Mouse (Mus musculus): ENCODE measurements at regions not wholly inside any gene's neighbourhood (a gene's known extent, or its start where the extent isn't known, plus 50 kb on each side); places are given as distances from the start of the nearest gene placed in this dataset.
"Not testable (repeated sequence)": the region's sequence is repeated elsewhere in the genome, so short reads cannot be mapped to it uniquely, and the experiment has no call there.

- Histone ChIP-seq H3K27ac (no peak overlapping the region), H3K36me3 (replicated peaks; ENCODE audit: control insufficient read depth, insufficient read depth) (no peaks in the 10 kb centered on the region), H3K27me3 (ENCODE audit: control insufficient read depth, insufficient read depth, low read length) (no peaks in the 10 kb centered on the region), H3K4me1 (replicated peaks; ENCODE audit: control insufficient read depth, insufficient read depth, low read length) (no peaks in the 10 kb centered on the region), H3K4me3 (replicated peaks; ENCODE audit: low read length) (no peak overlapping the region), H3K9me3 (ENCODE audit: control insufficient read depth, low read length) (no peaks in the 10 kb centered on the region), H3K9ac (no peak overlapping the region), H3K4me2 (replicated peaks) (no peak overlapping the region)
- no peak for ATAC-seq (ENCODE audit: low FRiP score)
- no peak for DNase-seq (ENCODE audit: low spot score)
Measured at GRCm38 (mm10) chr10:46100837-46101236, 523.2 kb downstream of the Hace1 start.

DNA sequence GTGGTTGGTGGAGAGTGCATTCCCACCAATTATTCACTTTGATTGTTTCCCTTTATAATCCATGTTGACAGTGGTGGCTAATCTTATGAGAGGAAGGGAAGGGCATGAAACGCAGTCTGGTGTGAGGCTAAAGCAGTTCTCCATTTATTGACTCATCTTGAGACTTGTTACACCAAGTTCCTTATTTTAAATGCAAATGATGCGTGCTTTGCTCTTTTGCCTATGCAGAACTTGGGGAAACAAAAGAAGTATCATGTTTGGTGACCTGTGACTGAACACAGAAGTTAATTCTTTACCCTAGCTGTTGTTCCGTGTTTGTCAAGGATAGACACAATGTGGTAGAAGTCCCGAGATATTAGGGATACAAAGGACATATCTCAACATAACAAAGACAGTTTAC, 531.2 kb downstream of the Hace1 start:
- no peaks in the 10 kb centered on the region for H3K4me1 ChIP-seq (replicated peaks; ENCODE audit: control insufficient read depth, insufficient read depth, low read length)
- H3K36me3 ChIP-seq (replicated peaks; ENCODE audit: control insufficient read depth, insufficient read depth): no peaks in the 10 kb centered on the region

GRCm38 (mm10) chr10:46114631-46115130, 537.1 kb downstream of the Hace1 start:
- ATAC-seq (ENCODE audit: low FRiP score): no peak
- WGBS: 92% methylated on average over 5 of the region's 5 CpGs
- H3K9ac ChIP-seq: no peak overlapping the region
- no peaks in the 10 kb centered on the region for H3K27me3 ChIP-seq (ENCODE audit: control insufficient read depth, insufficient read depth, low read length)
- no peaks in the 10 kb centered on the region for H3K9me3 ChIP-seq (ENCODE audit: control insufficient read depth, low read length)
- H3K4me3 ChIP-seq (replicated peaks; ENCODE audit: low read length): no peak overlapping the region
- no peak for DNase-seq (ENCODE audit: low spot score)
- H3K36me3 ChIP-seq (replicated peaks; ENCODE audit: control insufficient read depth, insufficient read depth): no peaks in the 10 kb centered on the region
- no peak overlapping the region for H3K27ac ChIP-seq
- no peak overlapping the region for H3K4me2 ChIP-seq (replicated peaks)
- H3K4me1 ChIP-seq (replicated peaks; ENCODE audit: control insufficient read depth, insufficient read depth, low read length): no peaks in the 10 kb centered on the region

More for the DNA sequence above, 531.2 kb downstream of the Hace1 start:
- no peak overlapping the region for H3K27ac ChIP-seq
- 45% methylated on average over 4 of the region's 4 CpGs for WGBS
- DNase-seq (ENCODE audit: low spot score) (no peak), ATAC-seq (ENCODE audit: low FRiP score) (no peak)
- H3K27me3 ChIP-seq (ENCODE audit: control insufficient read depth, insufficient read depth, low read length): no peaks in the 10 kb centered on the region
- no peaks in the 10 kb centered on the region for H3K9me3 ChIP-seq (ENCODE audit: control insufficient read depth, low read length)
- H3K4me2 ChIP-seq (replicated peaks): no peak overlapping the region
- no peak overlapping the region for H3K4me3 ChIP-seq (replicated peaks; ENCODE audit: low read length)
- H3K9ac ChIP-seq: no peak overlapping the region

GRCm38 (mm10) chr10:46122409-46122808, 544.8 kb downstream of the Hace1 start:
- H3K27ac ChIP-seq; H3K27me3 ChIP-seq (ENCODE audit: control insufficient read depth, insufficient read depth, low read length); DNase-seq (ENCODE audit: low spot score); H3K36me3 ChIP-seq (replicated peaks; ENCODE audit: control insufficient read depth, insufficient read depth); H3K9me3 ChIP-seq (ENCODE audit: control insufficient read depth, low read length); H3K4me2 ChIP-seq (replicated peaks); H3K4me1 ChIP-seq (replicated peaks; ENCODE audit: control insufficient read depth, insufficient read depth, low read length); H3K4me3 ChIP-seq (replicated peaks; ENCODE audit: low read length); H3K9ac ChIP-seq; ATAC-seq (ENCODE audit: low FRiP score): not testable (repeated sequence)
- 90% methylated on average over 2 of the region's 2 CpGs for WGBS

DNA sequence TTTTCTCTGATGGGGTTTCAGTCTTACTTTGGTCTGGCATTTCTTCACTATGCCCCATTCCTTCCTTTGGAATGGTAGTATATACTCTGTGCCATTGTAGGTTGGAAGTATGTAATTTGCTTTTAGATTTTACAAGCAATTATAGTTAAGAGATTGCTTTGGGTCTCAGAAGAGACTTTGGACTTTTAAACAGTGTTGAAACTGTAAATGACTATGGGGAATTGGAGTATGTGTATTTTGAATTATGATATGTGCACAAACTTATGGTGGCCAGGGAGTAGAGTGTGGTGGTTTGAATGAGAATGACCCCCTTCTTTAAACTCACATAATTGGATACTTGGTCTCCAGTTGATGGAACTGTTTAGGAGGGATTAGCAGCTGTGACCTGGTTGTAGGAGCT, 546.2 kb downstream of the Hace1 start:
- H3K27me3 ChIP-seq (ENCODE audit: control insufficient read depth, insufficient read depth, low read length): no peaks in the 10 kb centered on the region
- DNase-seq (ENCODE audit: low spot score): no peak
- ATAC-seq (ENCODE audit: low FRiP score): no peak
- no peak overlapping the region for H3K27ac ChIP-seq
- no peak overlapping the region for H3K4me3 ChIP-seq (replicated peaks; ENCODE audit: low read length)
- H3K4me1 ChIP-seq (replicated peaks; ENCODE audit: control insufficient read depth, insufficient read depth, low read length): no peaks in the 10 kb centered on the region
- no peaks in the 10 kb centered on the region for H3K36me3 ChIP-seq (replicated peaks; ENCODE audit: control insufficient read depth, insufficient read depth)
- H3K4me2 ChIP-seq (replicated peaks): no peak overlapping the region
- no peaks in the 10 kb centered on the region for H3K9me3 ChIP-seq (ENCODE audit: control insufficient read depth, low read length)
- H3K9ac ChIP-seq: no peak overlapping the region

DNA sequence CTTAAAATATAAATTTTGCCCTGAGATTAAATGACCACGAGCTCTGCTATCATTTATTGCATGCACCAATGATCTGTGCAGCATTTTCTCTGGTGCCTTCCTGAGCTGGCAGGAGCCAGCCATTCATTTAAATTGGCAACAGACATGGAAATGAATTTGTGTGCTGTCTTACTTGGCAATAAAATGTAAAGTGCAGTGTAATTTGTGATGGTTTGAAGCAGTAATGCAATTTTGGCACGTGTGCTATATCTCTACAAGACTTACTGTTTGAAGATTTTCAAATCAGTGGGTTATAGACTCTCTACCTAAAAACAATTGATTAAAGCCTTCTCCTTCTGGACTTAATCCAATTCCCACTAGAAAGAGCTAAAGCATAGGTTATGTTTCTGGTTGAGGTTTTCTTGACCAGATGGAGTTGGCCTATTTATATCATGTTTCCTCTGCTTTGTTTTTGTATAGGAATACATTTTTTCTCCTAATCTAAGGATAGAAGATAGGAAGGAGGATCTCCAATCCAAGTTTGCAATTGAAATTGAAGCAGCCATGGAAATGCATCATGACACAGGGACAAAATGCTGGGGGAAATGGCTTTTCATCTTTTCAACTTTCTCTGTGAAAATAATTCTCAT, 557.6 kb downstream of the Hace1 start:
- Histone ChIP-seq H3K9ac (no peak overlapping the region), H3K27me3 (ENCODE audit: control insufficient read depth, insufficient read depth, low read length) (no peaks in the 10 kb centered on the region), H3K36me3 (replicated peaks; ENCODE audit: control insufficient read depth, insufficient read depth) (no peaks in the 10 kb centered on the region), H3K27ac (no peak overlapping the region), H3K4me3 (replicated peaks; ENCODE audit: low read length) (no peak overlapping the region), H3K9me3 (ENCODE audit: control insufficient read depth, low read length) (no peaks in the 10 kb centered on the region), H3K4me2 (replicated peaks) (no peak overlapping the region), H3K4me1 (replicated peaks; ENCODE audit: control insufficient read depth, insufficient read depth, low read length) (no peaks in the 10 kb centered on the region)
- ATAC-seq (ENCODE audit: low FRiP score): no peak
- WGBS: 56% methylated on average over 2 of the region's 2 CpGs
- no peak for DNase-seq (ENCODE audit: low spot score)

- Histone ChIP-seq H3K27ac (no peak overlapping the region), H3K9ac (no peak overlapping the region), H3K4me2 (replicated peaks) (no peak overlapping the region), H3K9me3 (ENCODE audit: control insufficient read depth, low read length) (no peaks in the 10 kb centered on the region), H3K4me3 (replicated peaks; ENCODE audit: low read length) (no peak overlapping the region), H3K4me1 (replicated peaks; ENCODE audit: control insufficient read depth, insufficient read depth, low read length) (no peaks in the 10 kb centered on the region), H3K27me3 (ENCODE audit: control insufficient read depth, insufficient read depth, low read length) (no peaks in the 10 kb centered on the region), H3K36me3 (replicated peaks; ENCODE audit: control insufficient read depth, insufficient read depth) (no peaks in the 10 kb centered on the region)
- DNase-seq (ENCODE audit: low spot score) (no peak), ATAC-seq (ENCODE audit: low FRiP score) (no peak)
- 73% methylated on average over 2 of the region's 2 CpGs for WGBS
Measured at GRCm38 (mm10) chr10:46174035-46174434, 596.4 kb downstream of the Hace1 start.

GRCm38 (mm10) chr10:46185763-46186458, 608.3 kb downstream of the Hace1 start:
- Histone ChIP-seq H3K27ac (no peak overlapping the region), H3K27me3 (ENCODE audit: control insufficient read depth, insufficient read depth, low read length) (no peaks in the 10 kb centered on the region), H3K36me3 (replicated peaks; ENCODE audit: control insufficient read depth, insufficient read depth) (no peaks in the 10 kb centered on the region), H3K9me3 (ENCODE audit: control insufficient read depth, low read length) (no peaks in the 10 kb centered on the region), H3K4me3 (replicated peaks; ENCODE audit: low read length) (no peak overlapping the region), H3K4me2 (replicated peaks) (no peak overlapping the region), H3K4me1 (replicated peaks; ENCODE audit: control insufficient read depth, insufficient read depth, low read length) (no peaks in the 10 kb centered on the region), H3K9ac (no peak overlapping the region)
- 71% methylated on average over 4 of the region's 4 CpGs for WGBS
- DNase-seq (ENCODE audit: low spot score) (no peak), ATAC-seq (ENCODE audit: low FRiP score) (no peak)

GRCm38 (mm10) chr10:46194143-46194542, 616.5 kb downstream of the Hace1 start:
- H3K4me2 ChIP-seq (replicated peaks): no peak overlapping the region
- ATAC-seq (ENCODE audit: low FRiP score): no peak

More at GRCm38 (mm10) chr10:46194143-46194542, 616.5 kb downstream of the Hace1 start:
- no peak overlapping the region for H3K27ac ChIP-seq
- no peak overlapping the region for H3K9ac ChIP-seq
- no peaks in the 10 kb centered on the region for H3K27me3 ChIP-seq (ENCODE audit: control insufficient read depth, insufficient read depth, low read length)
- H3K36me3 ChIP-seq (replicated peaks; ENCODE audit: control insufficient read depth, insufficient read depth): no peaks in the 10 kb centered on the region
- no peak for DNase-seq (ENCODE audit: low spot score)
- no peak overlapping the region for H3K4me3 ChIP-seq (replicated peaks; ENCODE audit: low read length)
- no peaks in the 10 kb centered on the region for H3K4me1 ChIP-seq (replicated peaks; ENCODE audit: control insufficient read depth, insufficient read depth, low read length)
- no peaks in the 10 kb centered on the region for H3K9me3 ChIP-seq (ENCODE audit: control insufficient read depth, low read length)
